Mouse (Mus musculus): ENCODE measurements around the gene Nphp3. TPM values are rescaled to one million over a fixed set of nuclear protein-coding genes. Genes with fewer than 3 reads are reported as not detected.

The Nphp3 gene
- polyA plus RNA-seq, 1 experiment from 2014 or later = 2.7 TPM

GRCm38 (mm10) chr9:104088555-104088954 is 86.2 kb downstream of the Nphp3 start:
- no peak overlapping the region for H3K4me3 ChIP-seq (ENCODE audit: low read depth, low read length)
- no peaks in the 10 kb centered on the region for H3K9me3 ChIP-seq (ENCODE audit: low read length)
- peak; percentile 46 for DNase-seq (ENCODE audit: low spot score)
- H3K27ac ChIP-seq (ENCODE audit: low read length) = peak overlapping the region; percentile 55
- peak; percentile 32; the same call in 1 of the 2 replicates for ATAC-seq
- no peak overlapping the region for H3K9ac ChIP-seq (replicated peaks; ENCODE audit: low read depth)
- no peak overlapping the region for H3K4me2 ChIP-seq (replicated peaks; ENCODE audit: low read depth, low read length)
- H3K27me3 ChIP-seq (replicated peaks; ENCODE audit: insufficient read depth, low read length) = no peaks in the 10 kb centered on the region
- TF ChIP-seq EP300 (IDR thresholded peaks at IDR 0.05) (no peak), CTCF (IDR thresholded peaks at IDR 0.05) (no peak)
- H3K36me3 ChIP-seq (ENCODE audit: insufficient read depth, low read length) = peaks cover 4% of the 10 kb centered on the region
- WGBS = 31% methylated on average over 8 of the region's 8 CpGs
- 0 out of 2 replicates have a peak, but pooled peaks cover 7% of the 10 kb centered on the region for H3K4me1 ChIP-seq (ENCODE audit: insufficient read depth, low read depth, low read length)

- TF ChIP-seq CTCF (IDR thresholded peaks at IDR 0.05) (no peak), EP300 (IDR thresholded peaks at IDR 0.05) (no peak)
- H3K27ac ChIP-seq (ENCODE audit: low read length) = no peak overlapping the region
- WGBS = 96% methylated on average over 5 of the region's 5 CpGs
- H3K4me1 ChIP-seq (ENCODE audit: insufficient read depth, low read depth, low read length) = 0 out of 2 replicates have a peak, but pooled peaks cover 7% of the 10 kb centered on the region
- no peaks in the 10 kb centered on the region for H3K9me3 ChIP-seq (ENCODE audit: low read length)
- H3K27me3 ChIP-seq (replicated peaks; ENCODE audit: insufficient read depth, low read length) = no peaks in the 10 kb centered on the region
- no peak overlapping the region for H3K4me3 ChIP-seq (ENCODE audit: low read depth, low read length)
- no peak overlapping the region for H3K9ac ChIP-seq (replicated peaks; ENCODE audit: low read depth)
- H3K36me3 ChIP-seq (ENCODE audit: insufficient read depth, low read length) = no peaks in the 10 kb centered on the region
- no peak for DNase-seq (ENCODE audit: low spot score)
- ATAC-seq = no peak
- H3K4me2 ChIP-seq (replicated peaks; ENCODE audit: low read depth, low read length) = no peak overlapping the region
These were observed 90.6 kb downstream of the Nphp3 start for GRCm38 (mm10) chr9:104092945-104093344.

Other genes starting within 250 kb of the Nphp3 start
- gene Tmem108, start 240.7 kb upstream of the Nphp3 start, polyA plus RNA-seq (2015; fragmentation: Nextera tagmentation; extraction: Ambion mirVana) = 7.3 and 9.3 TPM in 2 replicates
- gene Gm28305, start 38.1 kb downstream of the Nphp3 start, polyA plus RNA-seq (2015; fragmentation: Nextera tagmentation; extraction: Ambion mirVana) = not detected in 2 replicates
- gene Uba5, start 60.6 kb downstream of the Nphp3 start, polyA plus RNA-seq (2015; fragmentation: Nextera tagmentation; extraction: Ambion mirVana) = 36.8 and 42.1 TPM in 2 replicates
- gene Acad11, start 60.8 kb downstream of the Nphp3 start, polyA plus RNA-seq (2015; fragmentation: Nextera tagmentation; extraction: Ambion mirVana) = 9.1 and 11.2 TPM in 2 replicates
- gene Ackr4, start 124.4 kb downstream of the Nphp3 start, polyA plus RNA-seq (2015; fragmentation: Nextera tagmentation; extraction: Ambion mirVana) = 1.8 and 1.9 TPM in 2 replicates